Mouse (Mus musculus): ENCODE data around the gene Ccr2. TPM values are rescaled to one million over a fixed set of nuclear protein-coding genes. Genes with fewer than 3 reads are reported as not detected.
"Not testable (repeated sequence)": the region's sequence is repeated elsewhere in the genome, so short reads cannot be mapped to it uniquely, and the experiment has no call there.

Ccr2 gene
- polyA plus RNA-seq, 1 experiment from 2014 or later = 5.0 TPM

GRCm38 (mm10) chr9:124068098-124069058, 33.4 kb upstream of the Ccr2 start:
- DNase-seq (no peak), ATAC-seq (no peak)
- peaks cover 8% of the 10 kb centered on the region; the same call in 1 of the 2 replicates for H3K4me1 ChIP-seq (ENCODE audit: insufficient read depth)
- H3K27ac ChIP-seq (ENCODE audit: low read depth) = peak overlapping the region; percentile 64
- no peak for TF ChIP-seq EP300 (IDR thresholded peaks at IDR 0.05; ENCODE audit: low read depth)
- no peak for TF ChIP-seq CTCF (IDR thresholded peaks at IDR 0.05; ENCODE audit: low read depth)
- H3K4me3 ChIP-seq (ENCODE audit: low read depth, low read length) = no peak overlapping the region
- no peaks in the 10 kb centered on the region for H3K27me3 ChIP-seq (ENCODE audit: insufficient read depth, low read length)
- H3K4me2 ChIP-seq (ENCODE audit: low read depth, low read length) = no peak overlapping the region
- no peak overlapping the region for H3K9ac ChIP-seq (replicated peaks)
- H3K36me3 ChIP-seq (replicated peaks; ENCODE audit: insufficient read depth, low read length) = no peaks in the 10 kb centered on the region
- WGBS (ENCODE audit: insufficient replicate concordance) = 18% methylated on average over 2 of the region's 2 CpGs
- no peaks in the 10 kb centered on the region for H3K9me3 ChIP-seq (ENCODE audit: low read length)

GRCm38 (mm10) chr9:124071506-124071905, 30.2 kb upstream of the Ccr2 start:
- no peak overlapping the region for H3K4me3 ChIP-seq (ENCODE audit: low read depth, low read length)
- 79% methylated on average over 1 of the region's 1 CpGs for WGBS (ENCODE audit: insufficient replicate concordance)
- no peaks in the 10 kb centered on the region for H3K9me3 ChIP-seq (ENCODE audit: low read length)
- DNase-seq (no peak), ATAC-seq (peak; percentile 44; the same call in 1 of the 2 replicates)
- no peak overlapping the region for H3K27ac ChIP-seq (ENCODE audit: low read depth)
- no peak overlapping the region for H3K4me2 ChIP-seq (ENCODE audit: low read depth, low read length)
- no peak overlapping the region for H3K9ac ChIP-seq (replicated peaks)
- H3K36me3 ChIP-seq (replicated peaks; ENCODE audit: insufficient read depth, low read length) = no peaks in the 10 kb centered on the region
- H3K27me3 ChIP-seq (ENCODE audit: insufficient read depth, low read length) = no peaks in the 10 kb centered on the region
- peaks cover 8% of the 10 kb centered on the region; the same call in 1 of the 2 replicates for H3K4me1 ChIP-seq (ENCODE audit: insufficient read depth)
- TF ChIP-seq EP300 (IDR thresholded peaks at IDR 0.05; ENCODE audit: low read depth) = no peak
- TF ChIP-seq CTCF (IDR thresholded peaks at IDR 0.05; ENCODE audit: low read depth) = no peak

GRCm38 (mm10) chr9:124079803-124080202, 21.9 kb upstream of the Ccr2 start:
- no peaks in the 10 kb centered on the region for H3K36me3 ChIP-seq (replicated peaks; ENCODE audit: insufficient read depth, low read length)
- DNase-seq = no peak
- no peak for TF ChIP-seq EP300 (IDR thresholded peaks at IDR 0.05; ENCODE audit: low read depth)
- TF ChIP-seq CTCF (IDR thresholded peaks at IDR 0.05; ENCODE audit: low read depth) = no peak
- no peak overlapping the region for H3K4me3 ChIP-seq (ENCODE audit: low read depth, low read length)
- ATAC-seq = no peak
- no peak overlapping the region for H3K27ac ChIP-seq (ENCODE audit: low read depth)
- no peaks in the 10 kb centered on the region for H3K4me1 ChIP-seq (ENCODE audit: insufficient read depth)
- no peaks in the 10 kb centered on the region for H3K27me3 ChIP-seq (ENCODE audit: insufficient read depth, low read length)
- no peaks in the 10 kb centered on the region for H3K9me3 ChIP-seq (ENCODE audit: low read length)
- WGBS (ENCODE audit: insufficient replicate concordance) = 67% methylated on average over 4 of the region's 4 CpGs
- H3K9ac ChIP-seq (replicated peaks) = no peak overlapping the region
- no peak overlapping the region for H3K4me2 ChIP-seq (ENCODE audit: low read depth, low read length)

GRCm38 (mm10) chr9:124080471-124080870, 21.3 kb upstream of the Ccr2 start:
- not testable (repeated sequence) for H3K27ac ChIP-seq (ENCODE audit: low read depth); H3K4me1 ChIP-seq (ENCODE audit: insufficient read depth); H3K4me2 ChIP-seq (ENCODE audit: low read depth, low read length); H3K9ac ChIP-seq (replicated peaks); H3K9me3 ChIP-seq (ENCODE audit: low read length); DNase-seq; H3K4me3 ChIP-seq (ENCODE audit: low read depth, low read length); H3K27me3 ChIP-seq (ENCODE audit: insufficient read depth, low read length); H3K36me3 ChIP-seq (replicated peaks; ENCODE audit: insufficient read depth, low read length); ATAC-seq
- 91% methylated on average over 12 of the region's 13 CpGs for WGBS (ENCODE audit: insufficient replicate concordance)

GRCm38 (mm10) chr9:124090441-124090840, 11.3 kb upstream of the Ccr2 start:
- no peaks in the 10 kb centered on the region for H3K36me3 ChIP-seq (replicated peaks; ENCODE audit: insufficient read depth, low read length)
- no peak for DNase-seq
- H3K27me3 ChIP-seq (ENCODE audit: insufficient read depth, low read length) = no peaks in the 10 kb centered on the region
- H3K4me3 ChIP-seq (ENCODE audit: low read depth, low read length) = no peak overlapping the region
- H3K9ac ChIP-seq (replicated peaks) = no peak overlapping the region
- 68% methylated on average over 1 of the region's 1 CpGs for WGBS (ENCODE audit: insufficient replicate concordance)
- TF ChIP-seq EP300 (IDR thresholded peaks at IDR 0.05; ENCODE audit: low read depth) (no peak), CTCF (IDR thresholded peaks at IDR 0.05; ENCODE audit: low read depth) (no peak)
- H3K4me1 ChIP-seq (ENCODE audit: insufficient read depth) = no peaks in the 10 kb centered on the region
- H3K9me3 ChIP-seq (ENCODE audit: low read length) = no peaks in the 10 kb centered on the region
- H3K27ac ChIP-seq (ENCODE audit: low read depth) = no peak overlapping the region
- no peak for ATAC-seq
- no peak overlapping the region for H3K4me2 ChIP-seq (ENCODE audit: low read depth, low read length)

GRCm38 (mm10) chr9:124099127-124099526, 2.6 kb upstream of the Ccr2 start:
- no peak overlapping the region for H3K4me3 ChIP-seq (ENCODE audit: low read depth, low read length)
- no peaks in the 10 kb centered on the region for H3K36me3 ChIP-seq (replicated peaks; ENCODE audit: insufficient read depth, low read length)
- no peak for DNase-seq
- H3K4me1 ChIP-seq (ENCODE audit: insufficient read depth) = peaks cover 4% of the 10 kb centered on the region
- no peak overlapping the region for H3K9ac ChIP-seq (replicated peaks)
- ATAC-seq = no peak
- no peak for TF ChIP-seq CTCF (IDR thresholded peaks at IDR 0.05; ENCODE audit: low read depth)
- TF ChIP-seq EP300 (IDR thresholded peaks at IDR 0.05; ENCODE audit: low read depth) = no peak
- H3K27ac ChIP-seq (ENCODE audit: low read depth) = no peak overlapping the region
- H3K4me2 ChIP-seq (ENCODE audit: low read depth, low read length) = no peak overlapping the region
- no peaks in the 10 kb centered on the region for H3K9me3 ChIP-seq (ENCODE audit: low read length)
- 75% methylated on average over 1 of the region's 1 CpGs for WGBS (ENCODE audit: insufficient replicate concordance)
- H3K27me3 ChIP-seq (ENCODE audit: insufficient read depth, low read length) = no peaks in the 10 kb centered on the region
